Mouse (Mus musculus): ENCODE data around the gene Amotl1. TPM values are rescaled to one million over a fixed set of nuclear protein-coding genes. Genes with fewer than 3 reads are reported as not detected.
A peak's percentile ranks its signal among the peaks of the same experiment; 100 is the strongest.
"Not testable (repeated sequence)": the region's sequence is repeated elsewhere in the genome, so short reads cannot be mapped to it uniquely, and the experiment has no call there.

Gene Amotl1
- polyA plus RNA-seq, 1 experiment = 47.1 TPM

DNA sequence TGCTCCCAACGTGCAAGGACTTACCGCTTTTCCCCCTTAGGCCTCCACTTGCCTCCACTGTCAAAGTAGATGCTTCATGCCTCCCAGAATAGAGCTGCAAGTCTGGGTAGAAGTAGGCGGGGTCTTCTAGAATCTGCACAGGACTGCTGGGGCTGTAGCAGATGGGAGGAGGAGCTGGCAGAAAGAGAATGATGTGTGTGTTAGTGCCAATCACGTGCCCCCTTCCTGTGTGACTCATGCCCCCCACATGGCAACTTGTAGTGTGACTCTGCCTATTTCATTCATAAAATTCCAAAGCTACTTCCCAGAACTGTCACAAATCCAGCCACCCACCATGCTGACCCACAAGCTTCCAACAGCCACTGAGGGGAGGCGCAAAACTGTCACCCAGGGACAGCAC lies 48.4 kb downstream of the Amotl1 start:
- WGBS = 72% methylated on average over 5 of the region's 5 CpGs
- DNase-seq = no peak
- Histone ChIP-seq H3K4me1 (ENCODE audit: control insufficient read depth, insufficient read depth, low read length) (peaks cover 10% of the 10 kb centered on the region; the same call in 1 of the 2 replicates), H3K4me3 (replicated peaks; ENCODE audit: extremely low read depth, low read depth, low read length) (no peak overlapping the region)
- TF ChIP-seq CTCF (IDR thresholded peaks at IDR 0.05; ENCODE audit: insufficient read depth, low read length) = no peak

DNA sequence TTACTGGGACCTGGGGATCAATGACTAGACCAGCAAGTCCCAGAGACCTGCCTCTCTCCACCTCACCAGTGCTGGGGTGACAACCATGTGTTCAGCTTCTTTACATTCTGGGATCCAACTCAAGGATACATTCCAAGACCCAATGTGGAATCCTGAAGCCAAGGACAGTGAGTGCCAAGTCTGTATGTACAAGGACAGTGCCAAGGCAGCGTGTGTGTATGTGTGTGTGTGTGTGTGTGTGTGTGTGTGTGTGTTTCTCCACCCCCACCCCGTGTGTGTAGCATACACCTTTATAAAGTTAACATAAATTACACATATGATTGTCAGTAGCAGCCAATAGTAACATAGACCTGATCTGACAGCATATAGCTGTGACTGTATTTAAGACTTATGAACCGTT lies 49.0 kb downstream of the Amotl1 start:
- TF ChIP-seq POLR2A (IDR thresholded peaks at IDR 0.05; ENCODE audit: borderline replicate concordance, extremely low read depth, low read depth, low read length) (no peak), CTCF (IDR thresholded peaks at IDR 0.05; ENCODE audit: insufficient read depth, low read length) (no peak)
- Histone ChIP-seq H3K4me3 (replicated peaks; ENCODE audit: extremely low read depth, low read depth, low read length) (no peak overlapping the region), H3K4me1 (ENCODE audit: control insufficient read depth, insufficient read depth, low read length) (peaks cover 10% of the 10 kb centered on the region; the same call in 1 of the 2 replicates)
- WGBS = 85% methylated on average over 3 of the region's 3 CpGs
- no peak for DNase-seq

GRCm38 (mm10) chr9:14593880-14594279 lies 51.0 kb downstream of the Amotl1 start:
- Histone ChIP-seq H3K4me3 (replicated peaks; ENCODE audit: extremely low read depth, low read depth, low read length) (no peak overlapping the region), H3K4me1 (ENCODE audit: control insufficient read depth, insufficient read depth, low read length) (peaks cover 3% of the 10 kb centered on the region; the same call in 1 of the 2 replicates)
- WGBS = 77% methylated on average over 4 of the region's 4 CpGs
- DNase-seq = no peak
- TF ChIP-seq POLR2A (IDR thresholded peaks at IDR 0.05; ENCODE audit: borderline replicate concordance, extremely low read depth, low read depth, low read length) (no peak), CTCF (IDR thresholded peaks at IDR 0.05; ENCODE audit: insufficient read depth, low read length) (no peak)

DNA sequence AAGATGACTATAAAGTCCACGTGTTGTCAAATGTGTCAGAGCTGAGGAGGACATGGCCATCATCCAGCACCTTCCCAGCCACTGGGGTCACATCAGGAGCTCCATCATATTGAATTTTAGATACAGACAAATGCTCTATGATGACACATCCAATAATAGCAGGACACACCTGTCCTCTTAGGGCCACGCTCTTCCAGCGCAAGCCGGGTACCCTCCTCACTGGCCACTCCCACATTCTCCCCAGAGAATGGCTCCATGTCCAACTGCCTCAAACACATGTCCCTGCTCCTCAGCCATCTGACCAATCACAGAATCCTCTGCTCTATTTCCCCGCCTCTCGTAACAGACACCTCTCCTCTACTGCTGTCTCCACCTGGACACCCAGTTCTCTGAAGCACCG lies 54.2 kb downstream of the Amotl1 start:
- Histone ChIP-seq H3K4me1 (ENCODE audit: control insufficient read depth, insufficient read depth, low read length) (peaks cover under 1% of the 10 kb centered on the region), H3K4me3 (replicated peaks; ENCODE audit: extremely low read depth, low read depth, low read length) (no peak overlapping the region)
- DNase-seq = no peak
- TF ChIP-seq POLR2A (IDR thresholded peaks at IDR 0.05; ENCODE audit: borderline replicate concordance, extremely low read depth, low read depth, low read length) (no peak), CTCF (IDR thresholded peaks at IDR 0.05; ENCODE audit: insufficient read depth, low read length) (no peak)
- 80% methylated on average over 7 of the region's 7 CpGs for WGBS

- H3K4me3 ChIP-seq (replicated peaks; ENCODE audit: extremely low read depth, low read depth, low read length) = no peak overlapping the region
- peaks cover 6% of the 10 kb centered on the region for H3K4me1 ChIP-seq (ENCODE audit: control insufficient read depth, insufficient read depth, low read length)
- TF ChIP-seq CTCF (IDR thresholded peaks at IDR 0.05; ENCODE audit: insufficient read depth, low read length) (no peak), POLR2A (IDR thresholded peaks at IDR 0.05; ENCODE audit: borderline replicate concordance, extremely low read depth, low read depth, low read length) (no peak)
- 44% methylated on average over 4 of the region's 4 CpGs for whole genome bisulfite sequencing
- DNase-seq = no peak
Measured at GRCm38 (mm10) chr9:14588690-14589089, 56.2 kb downstream of the Amotl1 start.

DNA sequence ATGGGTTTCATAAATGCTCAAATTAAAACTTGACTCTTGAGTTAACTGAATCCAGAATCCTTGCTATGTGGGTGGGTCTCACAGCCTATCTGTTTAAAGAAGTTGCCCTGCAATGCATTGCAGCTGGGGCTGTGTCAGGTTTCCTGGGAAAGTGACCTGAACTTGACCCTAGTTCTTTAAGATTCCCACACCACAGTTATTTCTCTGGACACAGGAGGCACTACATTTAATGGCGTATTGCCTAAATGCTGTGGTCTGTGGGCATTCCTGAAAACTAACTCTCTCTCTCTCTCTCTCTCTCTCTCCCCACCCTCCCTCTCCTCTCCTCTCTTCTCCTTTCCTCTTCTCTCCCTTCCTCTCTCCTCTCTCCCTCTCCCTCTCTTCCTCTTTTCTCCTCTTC lies 59.2 kb downstream of the Amotl1 start:
- WGBS = 42% methylated on average over 1 of the region's 1 CpGs
- Histone ChIP-seq H3K4me3 (replicated peaks; ENCODE audit: extremely low read depth, low read depth, low read length) (no peak overlapping the region), H3K4me1 (ENCODE audit: control insufficient read depth, insufficient read depth, low read length) (peaks cover 6% of the 10 kb centered on the region)
- no peak for DNase-seq
- TF ChIP-seq CTCF (IDR thresholded peaks at IDR 0.05; ENCODE audit: insufficient read depth, low read length) (no peak), POLR2A (IDR thresholded peaks at IDR 0.05; ENCODE audit: borderline replicate concordance, extremely low read depth, low read depth, low read length) (no peak)

DNA sequence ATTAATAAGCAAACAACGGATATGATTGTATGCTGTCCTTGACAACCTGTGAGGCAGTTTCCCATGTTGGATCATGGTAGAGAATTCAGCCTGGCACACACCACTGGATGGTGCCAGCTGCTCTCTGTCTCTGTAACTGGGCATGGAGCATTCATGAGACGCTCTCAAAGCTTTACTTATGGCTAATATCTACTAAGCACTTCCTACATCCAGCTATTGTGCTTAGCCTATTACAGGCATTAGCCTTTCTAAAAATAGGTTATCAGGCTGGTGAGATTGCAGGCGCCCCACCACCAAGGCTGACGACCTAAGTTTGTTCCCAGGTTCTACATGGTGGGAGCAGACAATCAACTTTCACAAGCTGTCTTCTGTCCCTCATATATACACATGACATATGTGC lies 65.9 kb downstream of the Amotl1 start:
- Histone ChIP-seq H3K4me3 (replicated peaks; ENCODE audit: extremely low read depth, low read depth, low read length) (no peak overlapping the region), H3K4me1 (ENCODE audit: control insufficient read depth, insufficient read depth, low read length) (peaks cover 13% of the 10 kb centered on the region)
- DNase-seq = no peak
- TF ChIP-seq CTCF (IDR thresholded peaks at IDR 0.05; ENCODE audit: insufficient read depth, low read length) (no peak), POLR2A (IDR thresholded peaks at IDR 0.05; ENCODE audit: borderline replicate concordance, extremely low read depth, low read depth, low read length) (no peak)
- WGBS = 51% methylated on average over 4 of the region's 4 CpGs

GRCm38 (mm10) chr9:14576359-14576758 lies 68.5 kb downstream of the Amotl1 start:
- not testable (repeated sequence) for H3K4me3 ChIP-seq (replicated peaks; ENCODE audit: extremely low read depth, low read depth, low read length); DNase-seq
- WGBS = 60% methylated on average over 2 of the region's 2 CpGs
- H3K4me1 ChIP-seq (ENCODE audit: control insufficient read depth, insufficient read depth, low read length) = peaks cover 13% of the 10 kb centered on the region

DNA sequence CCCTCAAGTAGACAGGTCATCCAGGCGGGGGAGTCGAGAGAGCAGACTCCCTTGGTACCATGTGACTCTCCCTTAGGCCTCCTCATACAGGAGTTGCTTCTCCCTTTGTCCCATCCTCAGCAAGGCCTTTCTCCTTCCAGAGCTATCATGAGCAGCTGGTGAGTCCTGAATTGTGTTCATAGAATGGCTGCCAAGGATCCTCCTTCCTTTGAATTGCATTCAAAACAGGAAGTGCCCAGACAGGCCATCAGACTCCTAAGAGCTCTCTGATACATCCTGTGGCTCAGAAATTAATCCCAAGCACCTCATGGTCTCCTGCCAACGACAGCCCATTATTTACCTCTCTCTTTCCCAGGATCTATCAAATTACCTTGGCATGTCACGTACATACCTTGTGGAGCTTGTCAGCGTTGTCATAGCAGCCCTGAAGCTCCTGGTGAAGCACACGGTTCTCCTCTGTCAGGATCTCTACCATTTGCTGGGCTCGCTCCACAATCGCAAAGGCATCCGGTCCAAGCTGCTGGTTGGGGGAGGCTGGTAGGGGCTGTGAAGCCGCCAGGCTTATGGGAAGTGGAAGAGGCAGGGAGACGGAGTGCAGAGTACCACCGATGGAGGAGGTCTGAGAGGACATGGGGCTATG lies 70.0 kb downstream of the Amotl1 start:
- TF ChIP-seq POLR2A (IDR thresholded peaks at IDR 0.05; ENCODE audit: borderline replicate concordance, extremely low read depth, low read depth, low read length) = no peak
- TF ChIP-seq CTCF (IDR thresholded peaks at IDR 0.05; ENCODE audit: insufficient read depth, low read length) = no peak
- DNase-seq = peak; percentile 21
- H3K4me3 ChIP-seq (replicated peaks; ENCODE audit: extremely low read depth, low read depth, low read length) = no peak overlapping the region
- WGBS = 29% methylated on average over 12 of the region's 12 CpGs
- H3K4me1 ChIP-seq (ENCODE audit: control insufficient read depth, insufficient read depth, low read length) = peaks cover 13% of the 10 kb centered on the region

GRCm38 (mm10) chr9:14569175-14569975 lies 75.5 kb downstream of the Amotl1 start:
- WGBS = 85% methylated on average over 4 of the region's 4 CpGs
- H3K4me3 ChIP-seq (replicated peaks; ENCODE audit: extremely low read depth, low read depth, low read length) = no peak overlapping the region
- DNase-seq = no peak
- TF ChIP-seq CTCF (IDR thresholded peaks at IDR 0.05; ENCODE audit: insufficient read depth, low read length) (no peak), POLR2A (IDR thresholded peaks at IDR 0.05; ENCODE audit: borderline replicate concordance, extremely low read depth, low read depth, low read length) (no peak)
- 0 out of 2 replicates have a peak, but pooled peaks cover under 1% of the 10 kb centered on the region for H3K4me1 ChIP-seq (ENCODE audit: control insufficient read depth, insufficient read depth, low read length)
